Mouse (Mus musculus) erythroblast, embryonic 14.5 days (primary cell): ENCODE results near the gene Rgs8.

Experiments
- GATA1 ChIP-seq: IDR thresholded peaks from 2 replicates; pipeline ENCODE4 v1.6.1; 2012; ENCODE audit warnings: low read length, inconsistent platforms, mixed read lengths
- TAL1 ChIP-seq: IDR thresholded peaks from 3 replicates; pipeline ENCODE4 v1.6.1; 2012; ENCODE audit warnings: low read length, inconsistent platforms, mixed read lengths

DNA sequence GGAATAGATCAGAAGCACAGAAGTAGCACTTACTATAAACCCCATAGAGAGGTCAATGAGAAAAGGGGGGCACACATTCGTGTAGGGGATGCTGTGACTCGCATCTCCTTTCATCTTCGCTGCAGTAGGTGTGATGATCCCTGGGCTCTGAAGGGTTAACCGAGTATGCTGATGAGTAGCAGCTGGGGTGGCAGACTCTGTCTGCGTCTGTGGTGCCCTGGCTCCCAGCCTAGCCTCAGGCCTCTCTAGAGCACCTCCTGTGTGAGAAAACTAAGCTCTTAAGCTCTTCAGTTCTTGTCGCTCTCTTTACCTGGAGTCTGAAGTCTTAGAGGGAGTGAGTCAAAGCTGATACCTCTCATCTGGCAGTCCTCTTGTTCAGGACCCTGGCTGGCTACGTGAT, 51.3 kb downstream of the Rgs8 start:
- no peak for TF ChIP-seq GATA1
- no peak for TF ChIP-seq TAL1
